Mouse (Mus musculus) hindbrain, embryonic 11.5 days (tissue): ENCODE measurements around the gene Sec24d. TPM values are rescaled to one million over a fixed set of nuclear protein-coding genes. Genes with fewer than 3 reads are reported as not detected.
A peak's percentile ranks its signal among the peaks of the same experiment; 100 is the strongest.

Experiments used
- ATAC-seq: fragments of 200-750 bp; cut with Nextera tagmentation; 2 replicates; pipeline ENCODE4 v1.8.0; 2017; ENCODE audit warnings: mild to moderate bottlenecking, moderate TSS enrichment, moderate library complexity; ENCODE audit not compliant: low FRiP score
- DNase-seq: peaks from one replicate; pipeline ENCODE4 v3.0.0-alpha.2; 2015; ENCODE audit warnings: low spot score
- H3K27ac ChIP-seq: fragments of 300-500 bp; sonication (generic); 2 replicates; pipeline ENCODE4 v1.5.1; 2014; ENCODE audit warnings: mild to moderate bottlenecking, low read depth, low read length
- H3K27me3 ChIP-seq: fragments of 300-500 bp; sonication (generic); 2 replicates; pipeline ENCODE4 v1.6.1; 2014; ENCODE audit warnings: mild to moderate bottlenecking, low read length, moderate library complexity, mixed read lengths; ENCODE audit not compliant: control insufficient read depth, insufficient read depth
- H3K36me3 ChIP-seq: fragments of 300-500 bp; sonication (generic); 2 replicates; pipeline ENCODE4 v1.6.1; 2014; ENCODE audit warnings: mild to moderate bottlenecking, low read length, moderate library complexity, mixed read lengths; ENCODE audit not compliant: control insufficient read depth, insufficient read depth
- H3K4me1 ChIP-seq: fragments of 300-500 bp; sonication (generic); replicated peaks from 2 replicates; pipeline ENCODE4 v1.6.1; 2014; ENCODE audit warnings: low read length, mixed read lengths; ENCODE audit not compliant: control insufficient read depth, insufficient read depth
- H3K4me2 ChIP-seq: fragments of 300-500 bp; sonication (generic); replicated peaks from 2 replicates; pipeline ENCODE4 v1.6.1; 2014; ENCODE audit warnings: mild to moderate bottlenecking, low read depth, low read length
- H3K4me3 ChIP-seq: fragments of 300-500 bp; sonication (generic); 2 replicates; pipeline ENCODE4 v1.5.1; 2014; ENCODE audit warnings: low read depth, low read length
- H3K9ac ChIP-seq: fragments of 300-500 bp; sonication (generic); 2 replicates; pipeline ENCODE4 v1.6.1; 2014; ENCODE audit warnings: low read depth, low read length
- H3K9me3 ChIP-seq: fragments of 300-500 bp; sonication (generic); 2 replicates; pipeline ENCODE4 v1.6.1; 2016; ENCODE audit warnings: low read length; ENCODE audit not compliant: control insufficient read depth
- WGBS: fragments of 180-500 bp; shearing (Covaris S2); extraction: QIAGEN DNeasy Blood & Tissue Kit; methylation state at CpG from one replicate; pipeline ENCODE4 v1.1.7; 2014; 5-methylcytosine and 5-hydroxymethylcytosine counted together
- polyA plus RNA-seq: library from polyadenylated mRNA; unstranded; fragments of >200 nt; fragmentation: Nextera tagmentation; extraction: Ambion mirVana; gene quantifications from 2 replicates; pipeline ENCODE4 v1.2.1, GENCODE M21; 2014

The Sec24d gene
- polyA plus RNA-seq, 1 experiment from 2014 or later = 27.1 TPM

GRCm38 (mm10) chr3:123309141-123309540 lies 41.9 kb downstream of the Sec24d start:
- H3K27ac ChIP-seq = no peak overlapping the region
- H3K9ac ChIP-seq = no peak overlapping the region
- H3K36me3 ChIP-seq = no peaks in the 10 kb centered on the region
- 77% methylated on average over 6 of the region's 6 CpGs for WGBS
- no peaks in the 10 kb centered on the region for H3K9me3 ChIP-seq
- no peaks in the 10 kb centered on the region for H3K4me1 ChIP-seq
- no peak for ATAC-seq
- no peak overlapping the region for H3K4me2 ChIP-seq
- H3K4me3 ChIP-seq = no peak overlapping the region
- DNase-seq = no peak
- H3K27me3 ChIP-seq = no peaks in the 10 kb centered on the region

GRCm38 (mm10) chr3:123312477-123313062 lies 45.3 kb downstream of the Sec24d start:
- Histone ChIP-seq H3K4me1 (no peaks in the 10 kb centered on the region), H3K4me2 (no peak overlapping the region), H3K27ac (no peak overlapping the region), H3K9me3 (no peaks in the 10 kb centered on the region), H3K27me3 (no peaks in the 10 kb centered on the region), H3K36me3 (no peaks in the 10 kb centered on the region), H3K9ac (no peak overlapping the region), H3K4me3 (no peak overlapping the region)
- 85% methylated on average over 9 of the region's 9 CpGs for WGBS
- DNase-seq (no peak), ATAC-seq (no peak)

- Histone ChIP-seq H3K36me3 (no peaks in the 10 kb centered on the region), H3K9ac (no peak overlapping the region), H3K4me3 (no peak overlapping the region), H3K4me2 (no peak overlapping the region), H3K9me3 (no peaks in the 10 kb centered on the region), H3K4me1 (no peaks in the 10 kb centered on the region), H3K27ac (no peak overlapping the region), H3K27me3 (no peaks in the 10 kb centered on the region)
- DNase-seq (no peak), ATAC-seq (no peak)
- WGBS = 73% methylated on average over 5 of the region's 5 CpGs
Observed at GRCm38 (mm10) chr3:123313477-123313876, 46.2 kb downstream of the Sec24d start.

- no peak overlapping the region for H3K4me3 ChIP-seq
- no peak overlapping the region for H3K27ac ChIP-seq
- H3K9me3 ChIP-seq = no peaks in the 10 kb centered on the region
- 33% methylated on average over 12 of the region's 12 CpGs for WGBS
- no peaks in the 10 kb centered on the region for H3K36me3 ChIP-seq
- H3K9ac ChIP-seq = no peak overlapping the region
- no peak overlapping the region for H3K4me2 ChIP-seq
- no peak for ATAC-seq
- no peaks in the 10 kb centered on the region for H3K4me1 ChIP-seq
- no peak for DNase-seq
- no peaks in the 10 kb centered on the region for H3K27me3 ChIP-seq
Observed at GRCm38 (mm10) chr3:123313920-123314614, 46.8 kb downstream of the Sec24d start.

GRCm38 (mm10) chr3:123316066-123316465 lies 48.8 kb downstream of the Sec24d start:
- Histone ChIP-seq H3K27me3 (no peaks in the 10 kb centered on the region), H3K4me3 (no peak overlapping the region), H3K9ac (no peak overlapping the region), H3K27ac (no peak overlapping the region), H3K9me3 (no peaks in the 10 kb centered on the region), H3K4me2 (no peak overlapping the region), H3K36me3 (no peaks in the 10 kb centered on the region), H3K4me1 (no peaks in the 10 kb centered on the region)
- WGBS = 76% methylated on average over 6 of the region's 6 CpGs
- no peak for DNase-seq
- no peak for ATAC-seq

GRCm38 (mm10) chr3:123317081-123317480 lies 49.8 kb downstream of the Sec24d start:
- no peaks in the 10 kb centered on the region for H3K36me3 ChIP-seq
- no peak for DNase-seq

GRCm38 (mm10) chr3:123320341-123320740 lies 53.1 kb downstream of the Sec24d start:
- Histone ChIP-seq H3K27me3 (no peaks in the 10 kb centered on the region), H3K9me3 (no peaks in the 10 kb centered on the region), H3K27ac (no peak overlapping the region), H3K4me3 (no peak overlapping the region), H3K9ac (no peak overlapping the region), H3K36me3 (no peaks in the 10 kb centered on the region), H3K4me2 (no peak overlapping the region), H3K4me1 (no peaks in the 10 kb centered on the region)
- ATAC-seq = no peak
- no peak for DNase-seq
- WGBS = 78% methylated on average over 9 of the region's 9 CpGs

More at GRCm38 (mm10) chr3:123317081-123317480, 49.8 kb downstream of the Sec24d start:
- H3K4me3 ChIP-seq = no peak overlapping the region
- no peaks in the 10 kb centered on the region for H3K4me1 ChIP-seq
- H3K9ac ChIP-seq = no peak overlapping the region
- no peaks in the 10 kb centered on the region for H3K27me3 ChIP-seq
- no peaks in the 10 kb centered on the region for H3K9me3 ChIP-seq
- 85% methylated on average over 9 of the region's 9 CpGs for WGBS
- ATAC-seq = no peak
- H3K4me2 ChIP-seq = no peak overlapping the region
- H3K27ac ChIP-seq = no peak overlapping the region

GRCm38 (mm10) chr3:123321612-123322011 lies 54.4 kb downstream of the Sec24d start:
- Histone ChIP-seq H3K27ac (no peak overlapping the region), H3K36me3 (no peaks in the 10 kb centered on the region), H3K4me2 (no peak overlapping the region), H3K4me3 (no peak overlapping the region), H3K9me3 (no peaks in the 10 kb centered on the region), H3K4me1 (no peaks in the 10 kb centered on the region), H3K27me3 (no peaks in the 10 kb centered on the region), H3K9ac (no peak overlapping the region)
- ATAC-seq (peak; percentile 69; the same call in 1 of the 2 replicates), DNase-seq (no peak)
- WGBS = 85% methylated on average over 6 of the region's 6 CpGs

- no peak overlapping the region for H3K27ac ChIP-seq
- no peaks in the 10 kb centered on the region for H3K27me3 ChIP-seq
- WGBS = 31% methylated on average over 1 of the region's 1 CpGs
- H3K4me3 ChIP-seq = no peak overlapping the region
- no peaks in the 10 kb centered on the region for H3K36me3 ChIP-seq
- DNase-seq (peak; percentile 71), ATAC-seq (peak; percentile 62; the same call in 1 of the 2 replicates)
- H3K4me1 ChIP-seq = no peaks in the 10 kb centered on the region
- H3K4me2 ChIP-seq = no peak overlapping the region
- H3K9ac ChIP-seq = no peak overlapping the region
- H3K9me3 ChIP-seq = no peaks in the 10 kb centered on the region
Observed at GRCm38 (mm10) chr3:123322147-123322546, 54.9 kb downstream of the Sec24d start.
